Comparison of ENCODE assay signal across 25 mouse cellular contexts in the genomic region with DNA sequence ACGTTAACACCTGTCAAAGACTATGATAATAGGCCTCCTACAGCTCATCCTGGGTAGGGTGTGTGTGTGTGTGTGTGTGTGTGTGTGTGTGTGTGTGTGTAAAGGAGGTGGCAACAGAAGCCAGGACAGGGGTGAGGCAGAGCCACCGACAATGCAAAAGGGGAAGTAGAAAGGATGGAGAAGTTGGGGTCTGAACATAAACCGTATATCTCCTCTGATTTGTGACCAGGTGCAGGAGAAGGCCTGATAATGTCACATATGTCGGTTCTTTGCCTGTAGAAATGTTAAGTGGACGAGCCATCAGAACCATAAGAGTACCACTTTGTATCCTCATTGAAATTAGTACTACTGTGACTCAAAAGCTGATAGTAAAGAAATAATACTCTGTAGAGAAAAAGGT.
"Had no signal": no experiment of that assay in that cellular context is flagged by ENCODE, and none has a peak within 500 bp of the region (broad histone marks: within the 10 kb centered on the region; RNA-seq: fewer than 3 reads in every experiment).

No protein-coding gene starts in this region.

- H3K27me3 ChIP-seq: heart, embryonic 13.5 days; heart, embryonic 15.5 days; hindbrain, embryonic 13.5 days; hindbrain, embryonic 15.5 days; kidney, embryonic 15.5 days; limb, embryonic 13.5 days; limb, embryonic 15.5 days; liver, embryonic 12.5 days had no signal

- DNase-seq: gastrocnemius, adult 2 months; gastrocnemius, postnatal 10 days; gastrocnemius, postnatal 36 days; heart, adult 18-20 months; heart, postnatal 14 days; heart, postnatal 36 days; kidney, adult 11 months; kidney, adult 2 months; kidney, adult 9 months; kidney, postnatal 14 days; kidney, postnatal 36 days; layer of hippocampus, adult 9-11 months; layer of hippocampus, postnatal 36 days; left cerebral cortex, postnatal 4 days had no signal

- H3K4me1 ChIP-seq: hindbrain, embryonic 13.5 days; hindbrain, embryonic 15.5 days; kidney, embryonic 15.5 days; limb, embryonic 13.5 days; limb, embryonic 15.5 days; liver, embryonic 12.5 days had no signal

- H3K36me3 ChIP-seq: heart, embryonic 15.5 days; kidney, embryonic 15.5 days; limb, embryonic 13.5 days; limb, embryonic 15.5 days had no signal

- H3K27ac ChIP-seq: gastrocnemius, adult 2 months; heart, embryonic 13.5 days; heart, embryonic 15.5 days; hindbrain, embryonic 13.5 days; hindbrain, embryonic 15.5 days; hindbrain, postnatal 0 days; kidney, embryonic 15.5 days; kidney, postnatal 0 days; limb, embryonic 13.5 days; limb, embryonic 15.5 days; liver, embryonic 12.5 days; liver, embryonic 14.5 days had no signal

- H3K9me3 ChIP-seq: heart, embryonic 13.5 days; heart, embryonic 15.5 days; hindbrain, embryonic 13.5 days; hindbrain, embryonic 15.5 days; kidney, embryonic 15.5 days; limb, embryonic 13.5 days; limb, embryonic 15.5 days; liver, embryonic 12.5 days had no signal

- H3K4me3 ChIP-seq: gastrocnemius, adult 2 months; heart, embryonic 13.5 days; heart, embryonic 15.5 days; hindbrain, embryonic 13.5 days; hindbrain, embryonic 15.5 days; kidney, embryonic 15.5 days; limb, embryonic 13.5 days; limb, embryonic 15.5 days; liver, embryonic 12.5 days had no signal
